Mouse (Mus musculus) ovary, adult 2 months (tissue): ENCODE measurements around the gene Slc4a11. TPM values are rescaled to one million over a fixed set of nuclear protein-coding genes. Genes with fewer than 3 reads are reported as not detected.

Experiments
- polyA plus RNA-seq: library from polyadenylated mRNA; depleted of rRNA; stranded (reverse); fragments of >200 nt; gene quantifications from 2 replicates; pipeline ENCODE4 v1.2.3, GENCODE M21; 2012; rRNA removed

The Slc4a11 gene
- 10.2 and 11.1 TPM in 2 replicates for polyA plus RNA-seq

DNA sequence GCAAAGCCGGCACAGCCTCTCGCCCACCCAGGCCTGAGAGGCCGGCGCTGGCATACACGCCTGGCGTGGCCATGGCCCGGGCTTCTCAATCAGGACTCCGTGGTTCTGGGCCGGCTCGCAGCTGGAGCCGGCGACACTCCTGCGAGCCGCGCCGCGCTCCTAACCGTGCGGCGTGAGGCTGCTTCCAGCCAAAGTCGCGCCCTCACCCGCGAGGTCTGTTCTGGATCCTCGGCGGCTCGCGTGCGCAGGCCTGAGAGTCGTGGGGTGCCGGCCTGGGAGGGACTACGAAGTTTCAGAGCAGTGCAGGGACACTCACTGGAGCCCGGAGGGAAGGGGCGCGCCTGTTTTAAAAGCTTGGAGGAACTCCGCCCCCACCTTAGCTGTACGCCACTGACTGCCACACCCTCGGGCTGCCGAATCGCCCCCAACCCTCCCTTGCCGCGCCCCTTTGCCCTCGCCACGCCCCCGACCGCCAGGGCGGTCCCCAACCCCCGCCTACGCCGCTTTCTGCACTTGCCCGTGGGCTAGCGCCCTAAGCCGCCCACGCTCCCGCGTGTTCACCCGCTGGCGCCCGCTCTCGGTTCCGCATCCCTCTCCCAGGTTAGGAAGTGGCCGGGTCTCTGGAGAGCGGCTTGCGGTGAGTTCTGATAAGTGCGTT is at the start of gene Slc4a11:
Gene Slc4a11 (minus strand): TSS at position 367 of the 658 bp plus-strand sequence.

DNA sequence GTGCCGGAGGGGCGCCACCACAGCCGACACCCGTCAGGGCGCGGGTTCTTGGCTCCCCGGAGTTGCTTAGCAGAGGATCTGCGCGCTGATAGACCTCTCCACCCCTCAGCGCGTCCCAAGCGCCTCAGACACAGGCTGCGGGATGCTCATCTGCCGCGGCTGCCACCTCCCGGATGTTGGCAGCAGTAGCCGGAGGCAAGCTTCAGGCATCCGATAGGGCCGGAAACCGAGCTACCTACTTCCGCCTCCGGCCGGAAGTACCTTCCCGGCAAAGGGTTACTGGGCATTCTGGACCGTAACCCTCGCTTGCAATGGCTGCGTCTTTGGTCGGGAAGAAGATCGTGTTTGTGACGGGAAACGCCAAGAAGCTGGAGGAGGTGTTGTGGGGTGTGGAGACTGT is 29.8 kb downstream of the Slc4a11 start, which contains the start of gene Itpa:
Gene Itpa (plus strand): TSS at position 52 of the 400 bp plus-strand sequence.

DNA sequence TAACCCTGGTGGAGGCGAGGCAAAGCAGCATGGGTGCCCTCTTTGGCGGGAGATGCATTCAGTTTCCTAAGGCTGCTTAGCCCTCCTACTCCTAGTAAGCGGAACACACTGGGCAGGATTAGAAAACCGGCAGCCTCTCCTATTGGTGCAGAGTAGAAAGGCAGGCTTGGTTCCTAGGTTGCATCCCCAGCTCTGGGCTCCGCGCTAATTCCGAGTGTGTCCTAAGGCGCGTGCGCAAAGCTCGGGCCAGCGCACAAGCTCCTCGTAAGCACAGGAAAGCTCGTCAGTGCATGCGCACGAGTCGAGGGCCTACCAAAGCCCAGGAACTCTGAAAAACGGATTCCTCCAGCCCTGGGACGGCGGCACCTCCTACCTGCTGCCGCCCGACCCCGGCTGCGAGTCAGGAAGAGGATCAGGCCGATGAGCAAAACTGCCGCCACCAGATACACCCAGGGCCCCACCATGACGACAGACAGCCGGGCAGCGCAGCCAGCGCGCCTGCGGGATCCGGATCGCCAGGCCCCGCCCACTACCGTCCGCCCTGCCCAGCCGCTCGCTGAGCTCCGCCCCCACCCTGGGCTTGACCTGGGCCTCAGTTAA is 33.1 kb downstream of the Slc4a11 start, which contains the start of gene Ddrgk1:
Gene Ddrgk1 (minus strand): TSS at position 558 of the 600 bp plus-strand sequence.

DNA sequence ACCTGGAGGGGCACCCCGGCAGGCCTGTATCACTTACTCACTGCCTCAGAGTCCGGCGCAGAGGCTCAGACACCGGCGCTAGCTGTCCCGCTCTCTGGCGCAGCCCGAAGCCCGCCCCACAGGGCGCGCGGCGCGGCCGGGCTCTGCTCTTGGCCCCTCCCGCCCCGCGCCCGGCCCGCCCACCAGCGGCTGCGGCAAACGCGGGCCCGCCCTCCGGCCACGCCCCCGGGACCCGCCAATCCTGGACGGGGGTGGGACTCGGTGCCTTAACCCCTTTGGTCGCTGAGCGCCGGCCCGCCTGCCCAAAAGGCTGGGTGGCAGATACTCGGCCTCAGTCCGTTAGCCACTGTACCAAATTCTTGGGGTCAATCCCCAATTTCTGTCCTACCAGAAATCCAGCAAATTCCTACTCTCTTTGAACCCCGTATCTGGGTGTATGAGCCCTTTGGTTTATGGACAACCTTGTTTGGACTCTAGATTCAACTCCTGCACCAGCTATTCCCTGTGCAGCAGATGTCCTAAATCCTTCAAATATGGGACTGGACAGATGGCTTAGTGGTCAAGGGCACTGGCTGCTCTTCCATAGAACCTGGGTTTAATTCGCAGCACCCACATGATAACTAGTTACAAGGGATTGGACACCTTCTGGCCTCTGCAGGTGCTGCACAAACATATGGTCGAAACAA is 54.5 kb downstream of the Slc4a11 start, which contains the start of gene Lzts3:
Gene Lzts3 (minus strand): TSS at position 120 of the 686 bp plus-strand sequence.

Other genes starting within 250 kb of the Slc4a11 start
- gene Ptpra, start 247.2 kb downstream of the Slc4a11 start, polyA plus RNA-seq, result 80.8 and 97.9 TPM in 2 replicates
- gene Mrps26, start 133.8 kb downstream of the Slc4a11 start, polyA plus RNA-seq, result 84.4 and 146 TPM in 2 replicates
- not detected in 2 replicates for gene Oxt, start 121.3 kb downstream of the Slc4a11 start, polyA plus RNA-seq
- not detected in 2 replicates for gene Avp, start 115.0 kb downstream of the Slc4a11 start, polyA plus RNA-seq
- gene Fastkd5, start 67.5 kb downstream of the Slc4a11 start, polyA plus RNA-seq, result 1.3 and 2.0 TPM in 2 replicates
- 7.0 and 9.3 TPM in 2 replicates for gene Ubox5, start 67.5 kb downstream of the Slc4a11 start, polyA plus RNA-seq
- gene Lzts3, start 54.7 kb downstream of the Slc4a11 start, polyA plus RNA-seq, result 34.7 and 36.0 TPM in 2 replicates
- 63.5 and 74.9 TPM in 2 replicates for gene Ddrgk1, start 32.9 kb downstream of the Slc4a11 start, polyA plus RNA-seq
- 30.6 and 33.9 TPM in 2 replicates for gene Itpa, start 29.9 kb downstream of the Slc4a11 start, polyA plus RNA-seq
- gene 4930402H24Rik, start 208.9 kb upstream of the Slc4a11 start, polyA plus RNA-seq, result 56.1 and 58.9 TPM in 2 replicates
- gene Atrn, start 209.0 kb upstream of the Slc4a11 start, polyA plus RNA-seq, result 16.3 and 21.1 TPM in 2 replicates